Mouse (Mus musculus): ENCODE measurements around the gene Bcar1.

Gene Bcar1

DNA sequence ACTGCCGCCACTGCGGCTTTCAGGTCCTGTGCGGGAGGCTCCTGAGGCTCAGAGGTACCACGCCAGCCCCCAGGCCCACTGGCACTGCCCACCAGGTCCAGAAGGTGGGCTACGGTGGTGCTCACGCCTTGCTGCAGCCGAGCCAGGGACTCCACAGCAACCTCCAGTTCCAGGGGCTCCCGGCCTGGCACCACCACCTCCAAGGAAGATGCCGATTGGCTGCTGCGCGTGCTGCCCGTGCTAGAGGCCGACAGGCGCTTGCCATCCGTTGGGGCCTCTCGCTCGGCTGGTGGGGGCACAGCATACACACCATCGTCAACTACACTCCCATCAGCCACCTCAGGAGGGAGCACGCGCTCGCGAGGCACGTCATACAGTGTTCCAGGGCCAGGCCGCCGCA, 29.8 kb downstream of the Bcar1 start:
- no peak for DNase-seq

DNA sequence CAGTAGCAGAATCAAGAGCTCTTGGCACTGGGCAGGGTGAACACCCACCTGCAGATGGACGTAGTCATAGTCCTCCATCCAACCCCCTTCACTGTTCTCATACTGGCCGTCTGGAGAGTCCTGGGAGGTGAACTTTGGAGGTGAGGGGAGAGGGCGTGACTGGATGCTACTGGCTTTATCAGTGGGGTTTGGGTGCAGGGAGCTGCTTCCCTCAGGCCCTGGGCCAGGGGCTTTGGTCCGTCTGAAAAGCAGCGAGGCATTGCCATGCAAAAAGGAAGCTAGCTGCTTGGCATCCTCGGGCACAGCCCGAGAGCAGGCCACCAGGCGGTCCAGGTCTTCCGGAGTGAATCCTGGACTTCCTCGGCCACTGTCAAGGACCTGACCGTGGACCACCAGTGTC, 30.3 kb downstream of the Bcar1 start:
- no peak for DNase-seq

DNA sequence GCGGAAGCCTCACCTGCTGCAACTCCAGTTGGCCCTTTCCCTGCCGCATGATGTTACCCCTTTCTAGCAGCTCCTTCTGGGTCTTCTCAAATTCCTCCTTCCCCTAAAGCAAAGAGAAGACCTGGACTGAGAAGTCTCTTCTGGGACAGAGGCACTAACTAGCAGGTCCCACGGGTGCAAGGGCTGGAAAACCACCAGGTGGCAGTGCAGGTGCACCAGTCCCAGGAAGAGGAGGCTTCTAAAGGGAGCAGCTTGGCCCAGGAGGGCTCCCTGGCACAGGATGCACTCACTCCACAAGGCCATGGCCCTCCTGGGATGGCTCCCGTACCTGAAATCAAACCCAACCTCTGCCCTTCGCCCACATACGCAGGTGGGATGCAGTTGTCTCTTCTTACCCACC, 31.0 kb downstream of the Bcar1 start:
- DNase-seq, result peak; percentile 84 to 86

DNA sequence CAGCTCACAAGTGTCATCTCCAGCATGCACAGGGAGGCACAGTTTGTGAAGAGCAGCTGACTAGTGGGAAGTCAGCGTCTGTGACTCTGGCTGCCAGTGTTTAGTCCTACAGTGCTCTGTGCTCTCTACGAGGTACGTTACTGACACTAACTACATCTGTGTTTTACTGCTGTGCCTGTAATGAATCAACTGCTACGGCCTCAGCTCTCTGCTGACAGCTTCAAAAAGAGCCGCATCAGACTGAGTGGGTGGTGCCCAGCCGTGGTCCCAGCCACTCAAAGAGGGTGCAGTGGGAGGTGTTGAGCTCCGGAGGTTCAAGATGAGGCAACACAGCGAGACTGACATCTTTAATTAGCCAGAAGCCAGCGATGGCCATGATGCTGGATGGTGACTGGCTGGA, 31.5 kb downstream of the Bcar1 start:
- DNase-seq, result no peak

DNA sequence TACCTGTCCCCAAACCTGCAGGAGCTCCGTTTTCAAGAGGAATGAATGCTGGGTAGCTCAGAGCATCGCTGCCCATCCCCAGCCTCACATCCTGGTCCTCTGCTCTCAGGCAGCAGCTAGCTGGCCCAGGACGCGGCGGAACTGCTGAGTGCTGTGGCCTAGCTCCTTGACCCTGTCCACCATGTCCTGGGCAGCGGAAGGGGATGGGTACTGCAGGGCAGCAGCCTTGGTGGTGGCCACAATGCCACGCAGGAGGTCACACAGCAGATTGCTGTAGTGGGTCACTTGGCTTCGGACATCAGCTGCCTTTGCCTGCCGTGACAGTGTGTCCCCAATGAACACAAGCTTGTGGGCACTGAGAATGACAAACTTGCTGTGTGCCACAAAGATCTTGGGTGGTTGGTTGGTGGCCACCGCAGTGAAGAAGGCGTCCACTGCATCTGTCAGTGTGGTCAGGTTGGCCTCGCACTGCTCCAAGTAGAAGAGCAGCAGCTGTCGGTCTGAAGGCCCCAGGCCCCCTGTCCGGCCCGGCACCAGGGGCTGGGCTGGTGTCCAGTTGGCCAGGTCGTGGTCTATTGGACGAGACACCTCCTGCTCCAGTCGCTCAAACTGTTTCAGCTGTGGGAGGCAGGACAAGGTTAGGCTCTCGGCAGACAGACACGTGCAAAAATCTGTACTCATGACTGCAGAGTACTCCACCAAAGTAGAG, 32.7 kb downstream of the Bcar1 start:
- DNase-seq, result no peak

DNA sequence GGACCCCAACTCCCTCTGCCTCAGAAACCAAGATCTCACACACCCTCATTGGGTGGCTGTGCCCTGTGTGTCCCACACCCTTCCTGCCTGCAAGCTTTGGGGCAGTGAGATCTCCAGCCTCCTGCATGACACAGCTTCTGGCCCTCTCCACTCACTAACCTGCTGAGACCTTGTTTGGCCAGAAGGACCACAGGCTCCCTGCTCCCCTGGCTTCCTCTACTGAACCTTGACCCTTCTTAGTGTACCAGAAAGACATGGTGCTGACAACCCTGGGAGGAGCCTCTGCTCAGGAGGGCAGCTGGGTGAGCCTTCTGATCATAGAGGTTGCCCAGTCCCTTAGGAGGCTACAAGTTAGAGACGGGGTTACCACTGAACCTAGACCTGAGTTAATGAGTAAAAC, 34.4 kb downstream of the Bcar1 start:
- peak in 1 of 2 experiments; percentile 57 for DNase-seq

DNA sequence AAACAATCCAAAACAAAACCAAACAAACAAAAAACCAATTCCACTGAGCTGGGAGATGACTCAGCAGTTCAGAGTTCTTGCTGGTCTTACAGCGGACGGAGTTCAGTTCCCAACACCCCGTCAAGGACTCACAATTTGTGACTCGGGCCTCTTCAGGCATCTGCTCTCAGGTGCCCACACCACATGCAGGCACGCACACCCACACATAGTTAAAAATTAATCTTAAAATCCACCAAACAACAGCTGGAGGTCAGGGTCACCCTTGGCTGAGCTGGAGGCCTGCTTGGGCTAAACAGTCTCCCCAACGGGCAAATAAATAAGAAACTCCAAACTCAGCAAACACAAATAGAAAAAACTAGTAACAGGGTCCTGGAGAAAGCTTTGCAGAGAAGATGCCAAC, 35.3 kb downstream of the Bcar1 start:
- DNase-seq, result peak; percentile 53 to 72

DNA sequence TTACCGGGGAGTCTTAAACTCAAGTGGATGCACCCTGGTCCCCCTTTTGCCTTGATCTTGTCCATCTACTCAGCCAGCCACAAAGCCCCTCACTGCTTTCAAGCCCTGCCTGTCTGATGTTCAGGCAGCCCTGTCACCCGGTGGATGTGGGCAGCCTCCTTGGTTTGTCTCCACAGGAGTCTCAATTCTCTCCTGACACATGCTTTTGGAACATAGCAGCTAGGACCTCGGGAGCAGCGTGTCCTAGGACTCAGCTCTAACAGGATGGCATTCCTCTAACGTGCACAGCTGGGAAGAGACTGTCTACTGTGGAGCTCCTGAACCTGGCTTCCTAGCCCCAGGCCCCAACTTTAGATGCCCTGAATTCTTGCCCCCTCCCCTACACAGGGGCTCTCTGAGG, 37.9 kb downstream of the Bcar1 start:
- DNase-seq, result no peak

DNA sequence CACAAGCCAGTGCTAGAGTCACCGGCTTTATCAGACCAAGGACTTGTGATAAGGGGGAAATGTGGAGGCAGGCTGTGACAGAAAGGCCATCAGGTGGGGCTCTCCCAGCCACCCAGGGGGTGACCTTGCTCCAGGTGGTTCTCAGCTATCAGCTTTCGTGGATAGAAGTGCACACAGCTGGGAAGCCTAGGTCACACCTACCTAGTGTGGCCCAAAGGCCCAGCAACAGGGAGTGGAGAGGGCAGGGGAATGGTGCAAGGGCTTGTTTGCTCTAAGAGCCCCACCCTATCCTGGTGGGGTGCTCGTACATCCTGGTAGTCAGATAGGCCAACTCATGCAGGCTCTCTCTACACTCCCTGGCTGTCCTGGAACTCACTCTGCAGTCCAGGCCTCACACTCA, 38.4 kb downstream of the Bcar1 start:
- DNase-seq, result no peak

DNA sequence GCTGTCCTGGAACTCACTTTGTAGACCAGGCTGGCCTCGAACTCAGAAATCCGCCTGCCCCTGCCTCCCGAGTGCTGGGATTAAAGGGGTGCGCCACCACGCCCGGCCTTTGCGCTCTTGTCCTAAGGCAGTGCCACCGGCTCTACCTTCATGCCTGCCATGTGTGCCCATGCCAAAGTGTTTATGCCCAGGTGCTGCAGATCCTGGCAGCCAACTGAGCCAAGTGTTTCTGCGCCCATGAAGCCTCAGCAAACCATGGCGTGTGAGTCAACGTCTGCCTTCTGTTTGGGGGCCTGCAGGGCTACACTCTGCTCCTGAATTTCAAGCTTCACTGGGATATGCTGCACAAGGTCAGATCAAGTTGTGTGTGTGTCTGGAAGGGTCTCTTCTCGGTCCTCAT, 39.0 kb downstream of the Bcar1 start:
- no peak for DNase-seq

DNA sequence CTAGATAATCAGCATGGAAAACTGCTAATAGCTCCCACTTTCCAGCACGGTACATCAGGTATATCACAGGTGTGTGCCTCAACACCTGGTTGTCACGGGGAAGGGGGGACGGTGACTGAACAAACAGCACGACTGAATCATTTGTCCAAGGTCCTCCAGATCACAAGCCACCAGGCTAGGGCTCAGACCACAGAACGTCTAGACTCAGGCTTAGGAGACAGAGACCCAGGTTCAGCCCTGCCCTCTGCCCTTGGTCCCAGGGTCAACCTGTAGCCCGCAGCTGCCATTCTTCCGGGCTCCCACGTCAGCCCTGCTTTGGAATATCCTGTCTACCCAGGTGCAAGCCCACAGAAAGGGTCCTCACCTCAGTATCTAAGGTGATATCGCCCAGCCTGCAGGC, 42.2 kb downstream of the Bcar1 start:
- DNase-seq, result no peak

DNA sequence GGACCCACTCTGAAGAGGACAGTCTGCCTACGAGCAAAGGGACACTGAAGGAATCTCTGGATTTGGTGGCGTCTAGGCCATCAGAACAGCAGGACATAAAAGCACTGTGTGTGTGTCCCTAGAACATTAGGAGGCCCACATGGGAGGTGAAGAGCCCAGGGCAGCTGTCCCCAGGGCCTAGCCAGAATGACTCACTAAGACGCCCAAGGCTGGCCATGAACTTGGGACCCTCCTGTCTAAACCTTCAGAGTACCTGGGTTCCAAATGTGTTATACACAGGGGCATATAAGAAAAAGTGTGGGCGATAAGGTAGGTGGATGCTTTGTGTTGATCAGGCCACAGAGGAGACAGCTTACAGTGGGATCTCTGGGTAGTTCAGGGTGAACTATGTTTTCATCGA, 42.9 kb downstream of the Bcar1 start:
- DNase-seq, result no peak

DNA sequence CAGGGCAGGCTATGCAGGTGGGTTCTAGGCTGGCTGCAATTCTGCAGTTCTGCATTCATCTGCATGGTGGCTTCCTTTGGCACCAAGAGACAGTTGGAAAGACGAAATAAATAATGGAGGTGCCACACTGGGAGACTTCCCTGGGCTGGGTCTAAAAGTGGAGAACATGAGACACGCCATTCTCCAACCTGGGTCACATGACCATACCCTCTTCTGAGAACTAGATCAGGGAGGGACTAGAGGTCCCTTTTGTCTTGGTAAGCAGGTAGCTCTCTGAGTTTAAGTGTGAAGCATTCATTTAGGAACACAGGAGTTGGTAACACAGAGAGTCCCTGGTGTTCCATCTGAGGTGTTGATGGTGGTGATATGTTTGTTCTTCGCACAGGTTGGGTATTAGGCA, 43.4 kb downstream of the Bcar1 start:
- DNase-seq, result no peak

DNA sequence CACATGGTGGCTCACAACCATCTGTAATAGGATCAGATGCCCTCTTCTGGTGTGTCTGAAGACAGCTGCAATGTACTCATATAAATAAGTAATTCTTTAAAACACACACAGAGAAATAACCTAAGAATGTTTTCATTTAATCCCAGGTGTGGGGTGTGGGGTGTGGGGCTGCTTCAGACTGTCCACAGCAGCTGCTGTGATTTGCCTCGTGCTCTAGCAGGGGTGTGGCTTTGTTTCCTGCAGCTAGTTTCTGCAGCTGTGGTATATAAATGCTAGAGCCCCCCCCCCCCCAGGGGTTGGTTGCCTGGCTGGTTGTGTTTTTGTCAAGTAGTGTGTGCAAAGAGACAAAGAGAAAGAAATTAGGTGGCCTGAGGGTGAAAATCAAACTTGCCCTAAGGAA, 44.6 kb downstream of the Bcar1 start:
- no peak for DNase-seq

DNA sequence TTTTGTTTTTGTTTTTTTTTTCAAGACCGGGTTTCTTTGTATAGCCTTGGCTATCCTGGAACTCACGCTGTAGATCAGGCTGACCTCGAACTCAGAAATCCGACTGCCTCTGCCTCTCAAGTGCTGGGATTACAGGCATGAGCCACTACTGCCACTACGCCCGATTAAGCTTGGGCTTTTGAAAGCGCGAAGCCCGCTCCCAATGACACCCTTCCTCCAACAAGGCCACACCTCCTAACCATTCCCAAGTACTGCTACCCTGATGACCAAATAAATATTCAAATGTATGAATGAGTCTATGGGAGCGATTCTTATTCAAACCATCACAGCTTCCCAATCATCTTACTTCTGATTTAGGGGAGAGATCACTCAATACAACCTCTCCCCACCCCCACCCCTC, 46.0 kb downstream of the Bcar1 start:
- DNase-seq, result no peak

DNA sequence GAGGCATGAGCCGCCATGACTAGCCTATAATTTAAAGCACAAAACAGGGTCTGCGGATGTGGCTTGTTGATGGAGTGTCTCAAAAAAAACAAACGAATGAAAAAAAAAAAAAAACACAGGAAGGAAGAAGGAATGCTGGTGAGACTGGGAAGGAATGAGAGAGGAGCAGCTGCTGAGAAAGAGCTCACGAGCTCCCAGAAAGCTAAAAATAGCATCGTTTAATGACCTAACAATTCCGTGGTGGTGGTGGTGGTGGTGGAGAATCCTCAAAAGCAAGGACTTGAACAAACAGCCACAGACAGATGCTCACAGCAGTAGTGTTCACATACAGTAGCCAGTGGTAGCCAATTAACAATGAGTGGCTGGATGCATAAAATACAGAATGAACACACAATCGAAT, 48.2 kb downstream of the Bcar1 start:
- no peak for DNase-seq

DNA sequence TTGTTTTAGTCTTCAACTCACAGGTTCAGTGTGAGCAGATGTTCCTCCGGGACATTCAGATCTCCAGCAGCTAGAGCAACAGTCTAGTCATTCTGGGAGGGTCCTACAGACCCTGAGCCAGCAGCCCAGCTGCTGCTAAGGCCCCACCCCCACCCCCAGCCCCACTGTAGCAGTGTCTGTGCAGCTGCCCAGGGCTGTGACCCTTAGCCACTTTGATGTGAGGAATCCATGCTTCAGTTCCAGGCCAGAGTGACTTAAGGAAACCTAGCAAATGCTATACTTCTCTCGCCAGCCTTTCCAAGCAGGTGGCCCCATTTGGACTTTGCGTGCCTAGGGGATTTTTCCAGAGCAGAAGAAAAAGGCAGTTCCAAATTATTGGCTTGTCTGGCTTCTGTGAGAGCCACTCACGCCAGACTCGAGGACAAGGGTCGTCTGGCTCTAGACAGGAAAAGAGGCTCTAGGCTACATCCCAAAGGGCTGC, 50.3 kb downstream of the Bcar1 start:
- DNase-seq, result peak in 1 of 2 experiments; percentile 43

DNA sequence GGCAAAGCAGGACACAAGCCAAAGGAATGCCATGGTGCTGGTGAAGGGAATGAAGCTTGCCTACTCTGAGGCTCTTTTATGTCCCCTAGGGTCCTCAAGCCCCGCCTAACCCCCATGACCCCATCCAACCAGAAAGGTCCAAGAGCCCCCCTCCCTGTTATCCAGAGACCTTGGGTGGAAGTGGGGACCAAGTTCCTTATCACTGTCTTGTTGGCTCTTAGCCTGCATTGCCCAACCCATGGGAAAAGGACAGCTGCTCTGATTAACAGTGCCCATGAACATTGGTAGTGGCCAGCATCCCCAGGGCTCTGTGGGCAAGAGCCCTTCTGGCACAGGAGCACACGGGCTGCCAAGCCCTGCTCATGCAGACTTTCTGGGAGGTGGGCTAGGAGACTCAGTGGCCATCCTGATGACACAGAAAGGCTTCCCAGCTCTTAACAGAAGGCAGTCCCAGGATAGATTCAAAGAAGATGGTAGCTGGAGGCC, 52.6 kb downstream of the Bcar1 start, which contains the start of gene Ctrb1:
Gene Ctrb1, minus strand, starts transcription at position 51 of the 486 bp plus-strand sequence.
- no peak for DNase-seq

DNA sequence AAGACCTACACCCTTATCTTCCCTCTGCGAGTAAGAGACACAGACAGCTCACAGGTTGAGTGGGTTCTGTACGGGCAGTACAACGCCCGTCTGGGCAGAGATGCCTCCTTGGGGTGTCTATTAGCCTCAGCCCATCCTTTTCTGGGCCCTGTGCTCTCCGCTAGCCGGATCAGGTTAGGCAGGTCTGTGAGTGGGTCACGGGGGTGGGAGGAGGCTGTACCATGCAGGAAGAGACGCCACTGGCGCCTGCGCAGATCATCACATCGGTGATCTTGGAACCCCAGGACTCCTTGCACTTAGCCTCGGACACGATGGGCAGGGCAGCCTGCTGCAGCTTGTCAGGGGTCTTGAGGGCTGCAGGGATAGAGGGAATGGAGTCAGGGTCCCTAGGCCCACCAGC, 56.7 kb downstream of the Bcar1 start:
- DNase-seq, result no peak

DNA sequence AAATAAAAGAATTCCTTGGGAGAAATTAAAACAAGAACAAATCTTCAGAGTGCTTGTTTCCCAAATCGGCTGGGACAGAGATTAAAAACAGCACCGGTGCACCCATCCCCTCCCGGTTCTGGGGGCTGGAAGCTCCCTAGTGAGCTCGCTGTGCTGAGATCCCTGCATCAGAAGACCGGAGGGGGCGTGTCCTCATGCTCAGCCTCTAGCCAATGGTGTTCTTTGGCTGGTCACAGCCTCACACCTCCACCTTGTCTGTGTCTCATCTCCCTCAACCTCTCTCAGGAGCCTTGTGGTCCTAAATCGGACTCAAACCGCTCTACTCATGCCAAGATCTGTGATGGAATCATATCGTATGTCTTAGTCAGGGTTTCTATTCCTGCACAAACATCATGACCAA, 61.1 kb downstream of the Bcar1 start:
- DNase-seq, result no peak

DNA sequence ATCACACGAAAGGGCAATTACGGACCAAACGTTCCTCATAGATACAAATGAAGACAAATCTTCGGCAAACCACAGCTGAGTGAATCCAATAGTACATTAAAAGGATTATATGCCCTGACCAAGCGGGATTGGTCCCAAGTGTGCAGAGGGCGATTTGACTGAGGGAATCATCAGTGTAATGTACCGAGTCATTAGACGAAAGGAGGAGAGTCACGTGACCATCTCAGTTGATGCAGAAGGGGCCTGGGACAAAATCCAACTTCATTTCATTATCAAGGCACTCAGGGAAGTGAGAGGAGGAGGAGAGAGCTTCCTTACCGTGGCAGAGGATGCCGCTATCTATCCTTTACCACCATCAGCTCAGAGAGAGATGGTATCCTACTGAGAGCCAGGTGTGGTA, 62.5 kb downstream of the Bcar1 start:
- no peak for DNase-seq

DNA sequence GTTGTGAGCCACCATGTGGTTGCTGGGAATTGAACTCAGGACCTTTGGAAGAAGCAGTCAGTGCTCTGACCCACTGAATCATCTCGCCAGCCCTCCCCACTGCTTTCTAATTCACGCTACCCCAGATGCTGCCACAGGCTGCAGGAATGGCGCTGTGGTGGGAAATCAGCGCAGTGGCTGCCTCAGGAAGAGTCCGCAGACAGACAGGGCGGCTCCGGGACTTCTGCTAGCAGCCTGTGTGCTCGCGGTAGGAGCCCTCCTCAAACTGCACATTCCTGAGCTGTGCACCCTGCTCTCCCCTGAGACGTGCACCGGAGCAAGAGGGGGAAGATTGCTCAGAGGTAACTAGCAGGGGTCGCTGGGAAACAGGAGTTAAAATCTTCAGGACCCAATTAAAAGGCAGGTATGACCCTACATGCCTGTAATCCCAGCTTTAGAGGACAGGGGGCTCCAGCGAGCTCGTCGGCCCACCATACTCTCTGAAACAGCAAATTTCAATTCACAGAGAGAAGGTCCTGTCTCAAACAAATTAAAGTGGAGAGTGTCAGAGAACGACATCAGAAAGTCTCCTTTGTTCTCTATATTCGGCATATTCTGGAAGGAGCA, 63.1 kb downstream of the Bcar1 start:
- peak; percentile 49 to 63 for DNase-seq

DNA sequence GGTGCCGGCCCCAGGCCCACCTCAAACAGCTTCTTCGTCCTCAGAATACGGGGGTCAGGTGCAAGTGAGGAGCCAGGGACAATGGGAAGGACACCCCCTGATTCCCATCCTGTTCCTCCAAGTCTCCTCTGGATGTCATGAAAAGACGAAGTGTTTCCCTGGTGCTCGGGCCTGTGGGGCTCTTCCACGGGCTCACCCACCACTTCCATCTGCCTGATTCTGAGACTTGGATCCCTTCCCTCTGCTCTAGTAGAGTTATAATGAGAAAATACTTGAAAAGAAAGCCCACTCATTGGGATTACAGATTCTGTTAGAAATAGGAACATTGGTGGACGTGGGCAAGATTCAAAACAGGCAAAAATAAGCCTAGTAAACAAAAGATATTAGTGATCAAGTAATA, 64.8 kb downstream of the Bcar1 start:
- no peak for DNase-seq

DNA sequence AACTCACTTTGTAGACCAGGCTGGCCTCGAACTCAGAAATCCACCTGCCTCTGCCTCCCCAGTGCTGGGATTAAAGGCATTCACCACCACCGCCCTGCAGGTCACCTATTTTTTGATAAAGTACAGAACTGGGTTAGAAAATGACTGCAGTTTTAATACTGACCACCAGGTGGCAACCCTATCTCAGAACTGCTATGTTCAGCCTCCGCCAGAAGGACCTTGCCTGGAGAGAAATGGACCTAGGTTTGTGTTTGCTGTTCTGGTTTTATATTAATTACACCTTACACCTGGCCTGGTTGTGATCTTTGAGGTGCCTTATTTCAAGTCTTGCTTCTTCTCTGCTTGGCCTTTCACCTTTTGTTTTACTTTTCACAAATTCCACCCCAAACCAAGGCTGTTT, 65.5 kb downstream of the Bcar1 start:
- DNase-seq, result peak; percentile 55 to 69

DNA sequence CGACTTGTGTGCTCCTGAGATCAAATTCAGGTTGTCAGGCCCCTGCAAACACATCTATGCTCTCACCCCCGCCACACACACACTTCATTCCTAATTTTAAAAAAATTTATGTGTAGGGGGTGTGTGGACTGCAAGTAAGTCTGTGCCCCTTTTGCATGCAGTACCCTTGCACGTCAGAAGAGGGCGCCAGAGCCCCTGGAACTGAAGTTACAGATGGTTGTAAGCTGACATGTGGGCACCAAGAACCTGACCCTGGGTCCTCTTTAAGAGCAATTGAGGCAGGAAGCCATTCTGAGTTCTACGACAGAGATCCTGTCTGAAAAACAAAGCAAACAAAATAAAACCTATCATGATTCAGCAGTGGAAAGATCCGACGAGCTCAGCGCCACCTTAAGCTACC, 67.4 kb downstream of the Bcar1 start:
- DNase-seq, result peak; percentile 20 to 30

Measured in kidney, postnatal 4 days (tissue).